Mouse (Mus musculus): ENCODE measurements at regions not wholly inside any gene's neighbourhood (a gene's known extent, or its start where the extent isn't known, plus 50 kb on each side); places are given as distances from the start of the nearest gene placed in this dataset.

GRCm38 (mm10) chr12:25453356-25453755 is 356.4 kb upstream of the Id2 start:
- DNase-seq (ENCODE audit: low spot score): no peak

- DNase-seq (ENCODE audit: low spot score): no peak
Observed at GRCm38 (mm10) chr12:25451156-25451555, 354.2 kb upstream of the Id2 start.

- no peak for DNase-seq (ENCODE audit: low spot score)
Observed at GRCm38 (mm10) chr12:25444355-25444754, 347.4 kb upstream of the Id2 start.

- DNase-seq (ENCODE audit: low spot score): no peak
Observed at GRCm38 (mm10) chr12:25439029-25439551, 342.1 kb upstream of the Id2 start.

GRCm38 (mm10) chr12:25438217-25439028 is 341.5 kb upstream of the Id2 start:
- peak; percentile 12 for DNase-seq (ENCODE audit: low spot score)

- DNase-seq (ENCODE audit: low spot score): no peak
Observed at GRCm38 (mm10) chr12:25437556-25437955, 340.6 kb upstream of the Id2 start.

GRCm38 (mm10) chr12:25436220-25436911 is 339.4 kb upstream of the Id2 start:
- DNase-seq (ENCODE audit: low spot score): no peak

GRCm38 (mm10) chr12:25432796-25433195 is 335.9 kb upstream of the Id2 start:
- DNase-seq (ENCODE audit: low spot score): no peak

GRCm38 (mm10) chr12:25430911-25431310 is 334.0 kb upstream of the Id2 start:
- no peak for DNase-seq (ENCODE audit: low spot score)

- no peak for DNase-seq (ENCODE audit: low spot score)
Observed at GRCm38 (mm10) chr12:25427911-25428642, 331.1 kb upstream of the Id2 start.

GRCm38 (mm10) chr12:25417336-25417735 is 320.4 kb upstream of the Id2 start:
- no peak for DNase-seq (ENCODE audit: low spot score)

GRCm38 (mm10) chr12:25416571-25416970 is 319.6 kb upstream of the Id2 start:
- no peak for DNase-seq (ENCODE audit: low spot score)

- no peak for DNase-seq (ENCODE audit: low spot score)
Observed at GRCm38 (mm10) chr12:25415641-25416040, 318.7 kb upstream of the Id2 start.

- DNase-seq (ENCODE audit: low spot score): peak; percentile 28
Observed at GRCm38 (mm10) chr12:25415232-25415631, 318.3 kb upstream of the Id2 start.

GRCm38 (mm10) chr12:25407301-25407700 is 310.4 kb upstream of the Id2 start:
- DNase-seq (ENCODE audit: low spot score): no peak

GRCm38 (mm10) chr12:25400326-25400725 is 303.4 kb upstream of the Id2 start:
- no peak for DNase-seq (ENCODE audit: low spot score)

GRCm38 (mm10) chr12:25398726-25399125 is 301.8 kb upstream of the Id2 start:
- no peak for DNase-seq (ENCODE audit: low spot score)

GRCm38 (mm10) chr12:25394326-25394725 is 297.4 kb upstream of the Id2 start:
- DNase-seq (ENCODE audit: low spot score): no peak

GRCm38 (mm10) chr12:25393501-25393900 is 296.6 kb upstream of the Id2 start:
- DNase-seq (ENCODE audit: low spot score): no peak

- DNase-seq (ENCODE audit: low spot score): no peak
Observed at GRCm38 (mm10) chr12:25389202-25389601, 292.3 kb upstream of the Id2 start.

- no peak for DNase-seq (ENCODE audit: low spot score)
Observed at GRCm38 (mm10) chr12:25387791-25388280, 290.9 kb upstream of the Id2 start.

- no peak for DNase-seq (ENCODE audit: low spot score)
Observed at GRCm38 (mm10) chr12:25382961-25383360, 286.0 kb upstream of the Id2 start.

Data from urinary bladder, postnatal 14 days (tissue).